Mouse (Mus musculus) kidney, postnatal 10 days (tissue): ENCODE measurements around the gene Synm.

ENCODE experiments used
- DNase-seq: peaks from one replicate; pipeline ENCODE4 v3.0.0; 2021; ENCODE audit warnings: mixed read lengths

The Synm gene

DNA sequence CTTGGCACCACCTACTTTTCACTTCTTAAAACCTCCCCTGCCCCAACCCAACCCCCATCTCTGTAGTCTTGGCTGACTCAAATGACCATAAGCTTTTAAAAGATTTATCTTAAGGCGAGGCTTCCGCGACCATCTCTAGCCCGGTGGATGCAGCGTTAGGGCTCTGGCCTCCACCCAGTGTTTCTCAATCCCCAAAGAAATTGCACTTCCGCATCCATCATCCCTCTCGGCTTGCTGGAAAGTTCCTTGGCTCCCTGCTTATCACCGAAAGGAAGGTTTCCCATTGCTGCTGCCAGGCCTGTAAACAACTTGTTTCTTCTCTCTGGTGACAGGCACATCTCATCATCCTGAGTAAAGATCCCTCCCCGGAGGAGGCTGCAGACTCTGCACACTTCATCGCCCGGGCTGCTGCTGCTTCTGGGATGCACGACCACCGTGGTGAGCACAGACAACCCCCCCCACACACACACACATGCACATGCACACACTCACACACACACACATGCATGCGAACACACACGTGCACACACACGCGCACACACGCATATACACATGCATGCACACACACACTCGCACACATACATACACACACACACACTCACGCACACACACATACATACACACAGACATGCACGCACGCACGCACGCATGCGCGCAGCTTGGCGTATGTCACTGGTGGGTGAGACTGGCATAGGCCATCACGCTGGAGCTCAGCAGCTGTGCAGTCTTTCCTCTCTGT is 61.5 kb downstream of the Synm start:
- no peak for DNase-seq

DNA sequence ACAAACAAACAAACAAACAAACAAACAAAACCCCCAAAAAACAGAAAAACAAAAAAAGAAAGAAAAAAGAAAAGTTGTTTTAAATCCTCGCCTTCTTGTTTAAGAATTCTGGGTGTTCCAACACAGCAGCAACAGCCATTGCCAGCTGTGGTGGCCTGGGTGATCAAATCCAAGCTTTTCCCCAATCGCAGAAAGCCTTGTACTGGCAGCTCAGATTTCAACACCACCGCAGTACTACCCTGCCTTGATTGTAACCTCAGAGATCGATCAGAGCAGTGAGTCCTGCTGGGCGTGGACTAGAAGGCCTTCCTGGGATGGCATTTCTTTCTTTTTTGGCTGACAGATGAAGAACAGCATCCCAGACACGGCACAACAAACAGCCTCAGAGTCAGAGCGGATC is 63.6 kb downstream of the Synm start:
- DNase-seq: no peak

DNA sequence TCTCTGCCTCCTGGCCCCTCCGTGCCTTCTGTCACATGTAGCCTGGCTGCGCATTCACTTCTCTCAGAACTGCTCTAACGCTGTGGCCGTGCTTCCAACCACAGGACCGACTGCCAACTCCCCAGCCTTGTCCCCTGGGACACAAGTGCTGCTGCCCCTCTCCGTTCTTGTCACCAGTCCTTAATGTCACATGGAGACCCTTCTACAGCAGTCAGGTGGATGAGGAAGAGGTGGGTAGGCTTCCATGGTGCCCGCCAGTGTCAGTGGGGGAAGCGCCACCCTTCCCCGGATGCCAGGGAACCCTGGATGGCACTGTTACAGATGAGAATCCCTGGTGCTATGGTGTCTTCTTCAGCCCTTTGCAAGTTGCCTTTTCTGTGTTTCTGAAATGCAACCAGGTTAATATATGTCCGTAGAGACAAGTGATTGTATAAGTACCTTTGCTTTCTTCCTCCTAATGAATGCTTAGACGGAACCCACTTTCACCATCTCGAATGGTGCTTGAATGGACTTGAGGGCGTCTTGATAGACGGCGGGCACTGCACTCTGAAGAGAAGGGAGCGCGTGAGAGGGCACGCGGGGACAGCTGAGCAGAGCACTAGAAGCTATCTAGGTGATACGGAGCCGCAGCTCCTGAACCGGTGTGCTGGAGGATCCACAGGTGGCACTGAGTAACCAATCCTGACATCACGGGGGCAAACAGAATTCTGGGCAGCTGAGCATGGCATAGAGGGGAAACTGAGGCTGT is 66.6 kb downstream of the Synm start:
- DNase-seq: no peak

DNA sequence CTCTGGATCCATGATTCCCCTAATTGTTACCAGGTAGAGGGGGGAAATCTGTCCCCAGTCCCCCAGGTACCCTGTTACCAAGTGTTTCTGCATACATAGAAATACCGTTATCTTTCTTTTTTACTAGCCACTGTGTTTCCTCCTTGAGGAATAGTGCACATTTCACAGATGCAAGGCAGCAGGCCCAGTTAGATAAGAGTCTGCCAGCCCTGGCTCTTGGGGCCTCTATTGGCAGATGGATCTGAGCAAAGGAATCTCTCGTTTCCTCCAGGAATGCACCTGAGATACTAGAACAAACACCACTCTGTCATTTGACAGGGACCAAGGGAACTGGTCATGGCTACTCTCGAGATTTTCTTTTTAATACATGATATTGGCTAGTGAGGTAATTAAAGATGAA is 67.4 kb downstream of the Synm start:
- no peak for DNase-seq

DNA sequence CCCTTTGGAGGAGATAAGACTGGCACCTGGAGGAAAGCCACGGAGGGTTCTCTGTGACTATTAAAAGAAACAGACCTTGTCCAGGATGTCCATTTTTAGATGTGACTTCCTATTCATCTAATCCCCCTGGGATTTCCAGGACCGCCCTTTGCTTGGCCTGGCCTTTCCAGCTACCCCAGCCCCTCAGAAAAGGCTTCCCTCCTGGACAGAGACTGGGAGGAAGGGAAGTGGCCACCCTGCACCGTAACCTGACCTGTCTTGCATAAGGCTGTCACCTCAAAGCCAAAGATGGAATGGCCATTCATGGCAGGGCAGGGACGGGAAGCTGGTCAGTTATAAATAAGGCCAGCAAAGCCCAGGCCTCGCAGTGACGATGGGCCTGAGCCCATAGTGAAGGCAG is 68.5 kb downstream of the Synm start:
- DNase-seq: peak; percentile 46

DNA sequence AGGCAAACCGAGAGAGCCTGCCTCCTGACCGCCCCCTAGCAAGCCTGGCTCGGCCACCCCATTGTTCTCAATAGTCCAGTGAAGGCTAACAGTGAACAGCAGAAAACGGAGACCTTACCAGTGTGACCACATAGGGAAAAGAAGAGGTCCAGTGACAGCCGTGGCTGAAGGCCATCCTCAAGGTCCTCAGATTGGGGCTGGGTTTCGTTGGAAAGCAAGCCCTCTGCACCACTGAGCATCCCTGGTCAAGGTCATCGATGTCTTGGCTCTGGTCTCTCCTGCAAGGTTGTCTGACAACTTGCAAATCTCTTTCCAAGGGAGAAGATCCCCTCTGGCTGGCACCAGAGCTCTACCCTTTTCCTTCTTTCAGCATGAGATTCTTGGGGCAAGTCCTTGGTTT is 69.7 kb downstream of the Synm start:
- DNase-seq: no peak

DNA sequence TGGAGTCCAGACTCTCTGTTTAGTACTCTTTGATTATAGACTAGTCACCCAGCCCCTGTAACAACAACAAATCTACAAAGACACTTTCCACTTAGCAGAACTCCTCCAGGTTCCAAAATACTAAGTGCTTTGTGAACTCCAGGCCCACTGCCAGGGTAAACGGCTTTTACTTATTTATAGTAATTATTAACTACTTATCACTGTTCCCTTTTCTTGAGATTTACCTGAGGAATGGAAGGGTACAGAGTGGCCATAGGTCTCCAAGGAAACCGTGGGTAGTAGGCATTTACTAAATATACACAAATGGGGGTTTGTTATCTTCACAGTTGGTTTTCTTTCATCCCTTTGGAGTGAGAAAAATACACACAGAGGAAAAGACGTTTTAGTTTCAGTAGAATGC is 71.3 kb downstream of the Synm start:
- peak; percentile 24 for DNase-seq

DNA sequence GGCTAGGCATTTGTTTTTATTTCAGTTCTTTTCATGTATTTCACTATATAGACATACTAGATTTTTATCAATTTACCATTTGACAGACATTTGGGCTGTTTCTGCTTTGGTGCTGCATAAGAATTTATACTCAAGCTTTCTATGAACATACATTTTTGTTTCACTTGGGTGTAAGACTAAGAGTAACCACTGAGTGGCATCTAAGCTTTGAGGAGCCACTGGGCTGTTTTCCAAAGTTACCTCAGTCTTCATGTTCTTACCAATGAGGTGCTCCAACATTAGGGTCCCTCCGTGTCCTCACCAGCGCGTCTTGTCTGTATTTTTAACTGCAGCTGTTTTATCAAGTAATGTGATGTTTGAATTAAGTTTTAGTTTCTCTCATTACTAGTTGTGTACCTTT is 73.0 kb downstream of the Synm start:
- no peak for DNase-seq

DNA sequence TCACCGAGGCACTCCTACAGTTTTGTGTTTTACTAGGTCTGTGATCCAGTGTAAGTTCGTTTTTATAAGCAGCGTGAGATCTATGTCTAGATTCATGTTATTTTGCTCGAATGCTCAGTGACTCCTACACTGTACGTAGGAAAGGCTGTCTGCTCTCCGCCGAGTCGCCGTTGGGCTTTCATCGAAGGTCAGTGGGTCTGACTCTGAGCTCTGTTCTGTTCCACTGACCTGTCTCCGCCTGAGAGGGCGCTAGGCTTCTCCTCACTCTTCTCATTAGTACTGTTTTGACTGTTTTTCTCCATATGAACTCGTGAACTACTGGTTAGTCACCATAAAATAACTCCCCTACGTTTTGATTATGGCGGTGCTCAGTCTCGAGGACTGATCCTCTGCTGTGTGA is 76.5 kb downstream of the Synm start:
- DNase-seq: no peak

DNA sequence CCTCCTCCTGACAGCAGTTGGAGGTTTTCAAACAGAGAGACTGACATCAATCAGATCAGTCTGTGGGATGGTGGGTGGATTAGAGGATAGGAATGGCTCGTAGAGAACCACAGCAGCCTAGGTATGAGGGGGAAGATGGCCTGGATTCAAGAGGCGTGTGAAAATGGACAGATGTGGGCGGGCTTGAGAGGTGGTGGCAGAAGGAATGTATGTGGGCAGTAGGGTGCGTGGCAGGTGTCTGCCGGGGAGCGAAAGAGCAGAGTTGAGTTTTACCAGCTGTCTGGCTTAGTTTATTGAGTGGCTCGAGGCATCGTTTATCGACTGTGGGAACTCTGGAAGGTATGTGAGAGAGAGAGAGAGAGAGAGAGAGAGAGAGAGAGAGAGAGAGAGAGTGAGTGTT is 78.5 kb downstream of the Synm start:
- no peak for DNase-seq
